Mouse (Mus musculus) gastrocnemius, postnatal 4 days (tissue): Measurements from ENCODE around the gene H2-DMa. TPM values are rescaled to one million over a fixed set of nuclear protein-coding genes. Genes with fewer than 3 reads are reported as not detected.

ENCODE experiments used
- total RNA-seq, 2 experiments: library from RNA; stranded (reverse); gene quantifications; 2 replicates each; pipeline ENCODE4 v1.2.3; 2021

H2-DMa gene
- total RNA-seq, 2 experiments from 2014 or later = 7.6 to 8.7 TPM

Other genes with a start within 250 kb of the H2-DMa start
- not detected for gene Gm7029, start 245.7 kb upstream of the H2-DMa start, total RNA-seq
- gene Kifc1, start 228.9 kb upstream of the H2-DMa start, total RNA-seq = 10 to 100 TPM; 16.5 to 18.9 TPM
- not detected for gene Platr17, start 214.4 kb upstream of the H2-DMa start, total RNA-seq
- gene Daxx, start 210.1 kb upstream of the H2-DMa start, total RNA-seq = 10 to 100 TPM; 21.9 to 24.9 TPM
- gene Tapbp, start 203.6 kb upstream of the H2-DMa start, total RNA-seq = 10 to 100 TPM; 43.2 to 43.9 TPM
- 10 to 100 TPM; 24.9 to 26.8 TPM for gene Zbtb22, start 203.6 kb upstream of the H2-DMa start, total RNA-seq
- 10 to 100 TPM; 43.2 to 48.4 TPM for gene Rgl2, start 190.0 kb upstream of the H2-DMa start, total RNA-seq
- 10 to 100 TPM; 73.2 to 74.5 TPM for gene Pfdn6, start 179.2 kb upstream of the H2-DMa start, total RNA-seq
- 10 to 100 TPM; 18.8 to 20.0 TPM for gene Wdr46, start 178.9 kb upstream of the H2-DMa start, total RNA-seq
- 1 to 10 TPM; 3.8 to 4.5 TPM for gene B3galt4, start 168.1 kb upstream of the H2-DMa start, total RNA-seq
- gene Vps52, start 163.7 kb upstream of the H2-DMa start, total RNA-seq = 10 to 100 TPM; 37.4 to 38.6 TPM
- gene Rps18, start 163.5 kb upstream of the H2-DMa start, total RNA-seq = 100 to 1,000 TPM; 863 to 945 TPM
- 10 to 100 TPM; 38.8 to 51.5 TPM for gene H2-K1, start 119.2 kb upstream of the H2-DMa start, total RNA-seq
- gene Ring1, start 94.9 kb upstream of the H2-DMa start, total RNA-seq = 10 to 100 TPM; 19.3 to 20.9 TPM
- gene H2-Ke6, start 91.5 kb upstream of the H2-DMa start, total RNA-seq = 10 to 100 TPM; 60.4 to 61.7 TPM
- gene Slc39a7, start 87.9 kb upstream of the H2-DMa start, total RNA-seq = 100 to 1,000 TPM in 1 of 2 experiments, 10 to 100 TPM in 1; 98.5 to 107 TPM
- gene Rxrb, start 87.7 kb upstream of the H2-DMa start, total RNA-seq = 10 to 100 TPM; 43.6 to 49.4 TPM
- gene Col11a2, start 80.1 kb upstream of the H2-DMa start, total RNA-seq = 10 to 100 TPM; 45.4 to 77.3 TPM
- gene H2-Oa, start 27.2 kb upstream of the H2-DMa start, total RNA-seq = not detected
- 100 to 1,000 TPM; 125 to 136 TPM for gene Brd2, start 3.1 kb downstream of the H2-DMa start, total RNA-seq
- gene H2-DMb2, start 23.8 kb downstream of the H2-DMa start, total RNA-seq = under 1 TPM; 0.36 to 0.37 TPM
- 1 to 10 TPM in 1 of 2 experiments, under 1 TPM in 1; 0.70 to 1.4 TPM for gene H2-DMb1, start 33.5 kb downstream of the H2-DMa start, total RNA-seq
- 1 to 10 TPM; 4.4 to 5.4 TPM for gene Tap1, start 68.0 kb downstream of the H2-DMa start, total RNA-seq
- 1 to 10 TPM; 1.6 to 4.1 TPM for gene Psmb9, start 68.2 kb downstream of the H2-DMa start, total RNA-seq
- 1 to 10 TPM; 4.3 to 6.1 TPM for gene Psmb8, start 78.2 kb downstream of the H2-DMa start, total RNA-seq
- 1 to 10 TPM; 8.1 to 8.3 TPM for gene Tap2, start 84.0 kb downstream of the H2-DMa start, total RNA-seq
- gene H2-Ob, start 119.4 kb downstream of the H2-DMa start, total RNA-seq = under 1 TPM in 1 of 2 experiments, not detected in 1; 0.39 TPM
- 1 to 10 TPM; 2.1 to 2.9 TPM for gene H2-Ab1, start 138.1 kb downstream of the H2-DMa start, total RNA-seq
- 1 to 10 TPM; 2.1 to 3.1 TPM for gene H2-Aa, start 168.3 kb downstream of the H2-DMa start, total RNA-seq
- 1 to 10 TPM; 2.6 to 4.1 TPM for gene H2-Eb1, start 186.3 kb downstream of the H2-DMa start, total RNA-seq
- gene H2-Eb2, start 206.1 kb downstream of the H2-DMa start, total RNA-seq = not detected
- under 1 TPM; 0.64 to 0.67 TPM for gene Btnl2, start 235.3 kb downstream of the H2-DMa start, total RNA-seq